ENCODE assay signal across 27 mouse cellular contexts in genomic region chr19:23823533-23823932, GRCm38 (mm10).
DNase-seq lines count a peak whose midpoint lies in the region; TF ChIP-seq lines count a peak whose summit lies in the region.
"Had no signal": no experiment of that assay in that cellular context is flagged by ENCODE, and none has a peak within 500 bp of the region (broad histone marks: within the 10 kb centered on the region; RNA-seq: fewer than 3 reads in every experiment).

No protein-coding gene starts in this region.

- no peak overlapping the region for H3K27ac ChIP-seq in heart, adult 2 months
- H3K27ac ChIP-seq in embryonic fibroblast, embryonic 13.5 days (ENCODE audit: insufficient read depth, low read length): peak overlapping the region; percentile 96
- H3K27ac ChIP-seq: embryonic facial prominence, embryonic 12.5 days; embryonic facial prominence, embryonic 15.5 days; forebrain, embryonic 12.5 days; forebrain, embryonic 15.5 days; heart, embryonic 10.5 days; heart, embryonic 13.5 days; hindbrain, embryonic 14.5 days; hindbrain, postnatal 0 days had no signal

- H3K4me3 ChIP-seq in heart, adult 2 months: no peak overlapping the region
- H3K4me3 ChIP-seq in embryonic fibroblast, embryonic 13.5 days (ENCODE audit: insufficient read depth, low read length): no peak overlapping the region
- H3K4me3 ChIP-seq: embryonic facial prominence, embryonic 12.5 days; embryonic facial prominence, embryonic 15.5 days; erythroblast, embryonic 14.5 days; forebrain, embryonic 12.5 days; forebrain, embryonic 15.5 days; heart, embryonic 10.5 days; heart, embryonic 13.5 days had no signal

- H3K36me3 ChIP-seq in heart, adult 2 months (ENCODE audit: control insufficient read depth, insufficient read depth, low read length): no peaks in the 10 kb centered on the region
- H3K36me3 ChIP-seq: embryonic facial prominence, embryonic 12.5 days; embryonic facial prominence, embryonic 15.5 days; forebrain, embryonic 12.5 days; forebrain, embryonic 15.5 days; G1E; heart, embryonic 10.5 days; heart, embryonic 13.5 days had no signal

- WGBS in heart, adult 2 months: 84% methylated on average over 4 of the region's 4 CpGs

- H3K79me2 ChIP-seq in heart, adult 2 months (replicated peaks; ENCODE audit: control insufficient read depth, insufficient read depth, low read length): no peaks in the 10 kb centered on the region

- TF ChIP-seq EP300 in heart, adult 2 months (IDR thresholded peaks at IDR 0.05; ENCODE audit: insufficient read depth, low read depth, low read length): no peak

- peak; percentile 30 for DNase-seq in adrenal gland, postnatal 10 days
- DNase-seq in adrenal gland, adult (ENCODE audit: inconsistent age in 2 of 2, low spot score in 1 of 2): no peak
- DNase-seq in heart, adult 11 months: peak; percentile 55
- DNase-seq in heart, adult 2 months: no peak
- peak; percentile 25 for DNase-seq in 3T3-L1 (ENCODE audit: low read depth, low spot score)
- DNase-seq in cerebellum, adult 18-20 months: no peak
- DNase-seq in spleen, postnatal 14 days (ENCODE audit: low spot score in 2 of 2): no peak
- DNase-seq: adrenal gland, postnatal 25 days; B cell, adult 2 months; cerebellum, adult 2 months; cerebellum, adult 9-11 months; cerebellum, postnatal 25 days; gastrocnemius, postnatal 10 days; heart, postnatal 14 days; heart, postnatal 4 days had no signal

- intact Hi-C loops in heart, adult 2 months (cut with DNase I): no loop called here

- H3K4me1 ChIP-seq in heart, adult 2 months (ENCODE audit: control insufficient read depth, insufficient read depth, low read length): peaks cover 1% of the 10 kb centered on the region
- H3K4me1 ChIP-seq in embryonic fibroblast, embryonic 13.5 days (ENCODE audit: control insufficient read depth, insufficient read depth, low read length): peaks cover 3% of the 10 kb centered on the region; the same call in 1 of the 2 replicates
- H3K4me1 ChIP-seq: embryonic facial prominence, embryonic 12.5 days; embryonic facial prominence, embryonic 15.5 days; forebrain, embryonic 12.5 days; forebrain, embryonic 15.5 days; heart, embryonic 13.5 days had no signal

- no peaks in the 10 kb centered on the region for H3K27me3 ChIP-seq in heart, adult 2 months (ENCODE audit: control insufficient read depth, insufficient read depth, low read length)
- H3K27me3 ChIP-seq: CH12.LX; embryonic facial prominence, embryonic 12.5 days; embryonic facial prominence, embryonic 15.5 days; forebrain, embryonic 12.5 days; forebrain, embryonic 15.5 days; heart, embryonic 13.5 days had no signal

- no peak for TF ChIP-seq POLR2A in heart, adult 2 months (IDR thresholded peaks at IDR 0.05; ENCODE audit: insufficient read depth, low read depth, low read length)
- no peak for TF ChIP-seq POLR2A in embryonic fibroblast, embryonic 13.5 days (IDR thresholded peaks at IDR 0.05; ENCODE audit: low read depth, low read length)

- no peak overlapping the region for H3K9ac ChIP-seq in heart, adult 2 months (ENCODE audit: low read depth, low read length)
- H3K9ac ChIP-seq: embryonic facial prominence, embryonic 12.5 days; embryonic facial prominence, embryonic 15.5 days; forebrain, embryonic 12.5 days; forebrain, embryonic 15.5 days; heart, embryonic 13.5 days; hindbrain, embryonic 14.5 days had no signal

- TF ChIP-seq CTCF in heart, adult 2 months (IDR thresholded peaks at IDR 0.05): no peak
- no peak for TF ChIP-seq CTCF in embryonic fibroblast, embryonic 13.5 days (IDR thresholded peaks at IDR 0.05; ENCODE audit: borderline replicate concordance, insufficient read depth, low read length)

Comparison
In these comparisons a context has a peak if more than half of its experiments do, and no peak if none do; other contexts are left out.
1. DNase-seq: peak in adrenal gland, postnatal 10 days (single experiment), heart, adult 11 months (single experiment) and 3T3-L1 (single experiment); none in adrenal gland, adult (0 of 2), heart, adult 2 months (0 of 2), cerebellum, adult 18-20 months (0 of 2) and spleen, postnatal 14 days (0 of 2).